Mouse (Mus musculus) kidney, adult 9 months (tissue): ENCODE results near the gene Dsel.

ENCODE experiments used
- DNase-seq: peaks from one replicate; pipeline ENCODE4 v3.0.0; 2022

Dsel gene

DNA sequence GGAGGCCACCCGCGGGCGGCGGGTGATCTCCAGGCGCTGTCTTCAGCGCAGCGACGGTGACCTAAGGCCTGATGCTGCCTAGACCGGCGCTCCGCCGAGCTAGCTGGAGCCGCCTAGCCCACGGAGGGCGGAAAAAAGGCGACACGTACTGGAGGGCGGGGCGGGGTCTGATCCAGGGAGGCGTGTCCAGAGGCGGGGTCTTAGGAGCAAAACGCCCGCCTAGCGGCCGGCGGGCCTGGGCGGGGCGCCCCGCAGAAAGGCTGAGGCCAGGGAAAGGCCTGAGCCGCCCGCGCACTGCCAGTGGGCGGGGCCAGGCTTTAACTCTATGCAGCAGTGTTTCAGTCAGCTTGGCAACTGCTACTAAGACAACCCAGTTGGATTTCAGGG is at the start of gene Dsel:
Dsel (minus strand) TSS at position 140 of the 387 bp plus-strand sequence.
- peak; percentile 92 for DNase-seq

DNA sequence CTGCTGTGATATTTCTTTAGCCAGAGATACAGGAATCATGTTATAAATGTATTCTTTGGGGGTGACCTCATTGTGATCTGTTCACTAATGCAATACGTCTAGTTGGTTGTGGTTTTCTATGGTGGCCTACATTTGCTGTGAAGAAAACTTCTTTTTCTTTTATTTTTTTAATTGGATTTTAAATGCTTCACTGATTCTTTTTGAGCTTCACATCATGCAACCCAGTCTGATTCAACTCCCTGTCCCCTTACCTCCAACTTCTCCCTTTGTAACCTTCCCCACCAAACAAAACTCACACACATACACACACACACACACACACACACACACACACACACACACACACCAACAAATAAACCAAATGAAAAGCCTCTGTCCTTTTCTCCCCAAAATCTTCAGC is 46.7 kb upstream of the Dsel start:
- DNase-seq = no peak

DNA sequence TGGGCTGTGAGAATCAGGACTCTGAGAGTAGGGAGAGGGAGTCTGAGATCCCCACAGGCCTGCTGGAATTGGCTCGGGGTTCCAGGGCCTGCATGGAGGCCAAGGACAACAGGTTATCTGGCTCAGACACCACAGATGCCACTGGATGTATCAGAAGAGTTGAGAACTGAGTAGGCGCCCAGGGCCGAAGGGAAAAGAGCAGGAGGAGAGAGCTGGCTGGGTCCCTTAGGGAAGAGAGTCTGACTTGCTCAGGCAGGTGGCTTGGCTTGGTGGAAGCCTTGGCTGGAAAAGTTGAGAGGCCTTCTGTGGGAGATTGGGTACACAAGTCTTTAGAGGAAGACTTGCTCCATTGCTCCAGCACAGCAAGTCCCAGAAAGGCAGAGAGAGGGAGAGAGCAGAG is 18.6 kb upstream of the Dsel start:
- DNase-seq = no peak

DNA sequence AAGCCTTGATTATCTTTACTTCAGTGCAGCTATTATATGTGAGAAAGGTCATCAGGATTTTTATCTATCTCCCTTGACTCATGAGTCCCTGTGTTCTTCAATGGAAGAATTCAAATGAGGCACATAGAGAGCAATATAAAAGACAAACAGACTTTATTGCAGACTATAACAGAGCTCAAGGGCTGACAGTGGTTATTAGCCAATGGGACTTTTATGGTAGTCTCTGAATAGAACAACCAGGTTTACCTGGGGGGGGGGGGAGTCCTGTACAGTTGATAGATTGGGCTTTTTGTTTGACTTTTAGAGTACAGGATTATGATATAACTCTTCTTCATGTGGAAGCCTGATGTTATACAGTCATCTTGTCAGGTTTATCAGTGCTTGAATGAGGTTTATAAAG is 11.1 kb upstream of the Dsel start:
- no peak for DNase-seq

DNA sequence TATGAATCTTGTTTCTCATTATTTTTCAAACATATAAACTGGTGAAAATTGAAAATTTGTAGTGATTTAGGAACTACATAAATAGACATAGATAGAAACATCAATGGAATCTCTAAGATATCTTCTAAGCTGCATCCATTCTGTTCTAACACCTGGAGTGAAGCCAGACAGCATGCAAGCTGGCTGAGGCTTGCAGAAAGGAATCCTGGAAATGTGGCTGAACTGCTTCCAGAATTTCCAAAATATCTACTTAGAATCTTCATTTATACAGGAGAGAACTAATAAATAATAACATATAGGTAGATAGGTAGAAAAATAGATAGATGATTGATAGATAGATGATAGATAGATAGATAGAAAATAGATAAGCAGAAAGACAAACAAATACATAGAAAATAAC is 8.5 kb upstream of the Dsel start:
- DNase-seq = no peak

DNA sequence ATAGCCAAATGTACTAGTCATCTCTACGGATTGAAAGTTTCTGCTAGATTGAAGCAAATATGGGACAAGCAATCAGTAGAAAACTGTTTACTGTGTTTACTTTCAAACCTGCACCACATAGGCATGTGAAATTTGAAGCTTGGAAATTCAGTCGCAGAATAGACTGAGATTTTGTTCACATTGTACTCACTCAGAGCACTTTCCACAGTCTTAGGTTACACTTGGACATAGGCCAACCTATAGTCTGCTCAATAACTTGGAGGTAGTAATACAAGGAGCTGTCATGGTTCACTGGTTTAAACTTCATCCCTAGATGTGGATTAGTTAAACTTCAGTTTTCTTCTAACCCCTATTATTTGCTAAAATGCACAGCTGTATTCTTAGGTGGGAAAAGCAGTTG is 749 bp upstream of the Dsel start:
- DNase-seq = no peak

DNA sequence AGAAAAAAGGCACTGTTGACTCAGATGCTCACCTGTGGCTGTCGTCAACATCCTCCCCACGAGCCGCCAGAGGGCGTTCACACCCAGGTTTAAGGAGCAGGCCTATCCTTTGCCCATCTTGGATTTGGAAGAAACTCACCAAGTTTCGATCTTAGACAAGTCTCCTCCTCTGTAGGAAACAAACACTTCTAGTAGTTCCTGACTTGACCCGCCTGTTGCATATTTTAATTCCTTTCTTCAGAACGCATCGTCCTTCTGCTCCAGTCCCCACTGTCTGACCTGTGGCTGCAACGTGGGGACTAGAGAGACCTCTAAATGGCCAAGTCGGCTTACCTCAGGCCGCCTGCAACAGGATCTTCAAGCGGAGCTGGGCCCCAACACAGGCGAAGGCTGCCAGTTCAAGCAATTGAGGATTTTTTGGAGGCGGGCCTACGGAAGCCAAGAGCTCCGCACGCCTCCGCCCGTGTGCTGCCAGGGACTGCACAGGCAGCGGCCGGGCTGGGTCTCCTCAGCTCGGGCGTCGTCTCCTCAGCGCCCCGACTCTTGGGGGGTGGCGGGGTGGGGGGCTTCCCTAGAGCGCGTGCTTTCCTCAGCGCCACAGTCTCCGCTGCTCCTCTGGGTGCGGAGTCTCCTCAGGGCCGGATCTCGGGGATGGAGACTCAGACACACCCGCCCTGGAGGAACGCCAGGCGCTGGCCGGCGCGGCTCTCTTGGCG is 497 bp downstream of the Dsel start:
- peak; percentile 85 for DNase-seq

DNA sequence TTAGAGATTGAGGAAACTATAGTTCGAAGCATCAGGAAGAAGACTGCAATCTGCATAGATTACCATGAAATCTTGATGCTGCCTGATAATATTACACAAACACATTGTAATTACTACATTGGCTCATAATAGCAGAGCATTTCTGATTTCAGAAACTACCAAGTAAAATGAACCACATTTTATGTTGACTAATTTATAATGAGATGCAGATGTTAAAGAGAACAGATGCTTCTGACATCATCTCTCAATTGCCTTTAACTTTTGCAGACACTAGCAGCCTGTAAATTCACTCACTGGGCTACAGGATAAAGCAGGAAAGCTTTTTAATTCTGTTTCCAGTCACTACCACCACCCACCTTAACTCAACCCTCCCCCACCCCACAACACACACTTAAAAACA is 6.9 kb downstream of the Dsel start:
- no peak for DNase-seq

DNA sequence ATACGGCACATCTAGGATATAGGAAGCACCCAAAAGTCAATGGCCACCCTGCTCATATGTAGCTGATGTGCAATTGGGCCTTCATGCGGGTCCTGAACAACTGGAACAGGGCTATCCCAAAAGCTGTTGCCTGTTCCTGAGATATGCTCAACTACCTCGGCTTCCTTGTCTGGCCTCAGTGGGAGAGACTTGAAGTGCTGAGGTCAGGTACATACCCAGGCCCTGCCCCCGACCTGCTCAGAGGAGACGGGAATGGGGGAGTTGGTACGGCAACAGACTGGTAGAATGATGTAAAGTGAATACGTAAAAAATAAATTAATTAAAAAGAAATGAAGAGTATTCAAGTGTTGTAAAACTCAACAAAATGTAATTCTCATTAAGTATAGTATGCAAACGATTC is 12.3 kb downstream of the Dsel start:
- DNase-seq = no peak

DNA sequence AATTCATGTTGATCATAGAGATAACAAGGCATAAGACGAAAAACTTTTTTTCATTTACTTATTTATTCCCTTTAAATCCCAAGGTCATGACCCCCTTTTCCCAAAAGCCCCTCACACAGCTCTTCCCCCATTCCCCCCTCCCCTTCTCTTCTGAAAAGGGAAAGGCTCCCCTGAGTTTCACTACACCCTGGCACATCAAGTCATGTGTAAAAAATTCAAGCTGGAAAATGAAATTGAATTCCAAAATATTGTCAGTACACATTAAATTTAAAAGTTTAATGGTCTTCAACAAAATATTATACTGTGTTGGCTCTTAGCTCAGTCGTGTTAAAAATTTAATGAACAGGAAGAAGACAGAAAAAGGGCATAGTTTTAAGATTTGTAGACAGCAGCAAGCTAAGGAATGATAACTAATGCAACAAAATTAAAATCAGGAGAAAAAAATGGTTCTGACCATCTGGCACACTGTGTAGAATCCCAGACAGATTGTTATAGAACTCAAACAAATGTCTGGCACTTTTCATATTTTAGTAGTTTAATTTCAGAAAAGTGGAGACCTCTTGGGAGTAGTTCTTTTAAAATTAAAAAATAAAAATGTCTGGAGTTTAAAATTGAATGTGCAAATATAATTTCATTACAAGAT is 31.0 kb downstream of the Dsel start:
- no peak for DNase-seq
